Mouse (Mus musculus): ENCODE data around the gene Cog8.

DNA sequence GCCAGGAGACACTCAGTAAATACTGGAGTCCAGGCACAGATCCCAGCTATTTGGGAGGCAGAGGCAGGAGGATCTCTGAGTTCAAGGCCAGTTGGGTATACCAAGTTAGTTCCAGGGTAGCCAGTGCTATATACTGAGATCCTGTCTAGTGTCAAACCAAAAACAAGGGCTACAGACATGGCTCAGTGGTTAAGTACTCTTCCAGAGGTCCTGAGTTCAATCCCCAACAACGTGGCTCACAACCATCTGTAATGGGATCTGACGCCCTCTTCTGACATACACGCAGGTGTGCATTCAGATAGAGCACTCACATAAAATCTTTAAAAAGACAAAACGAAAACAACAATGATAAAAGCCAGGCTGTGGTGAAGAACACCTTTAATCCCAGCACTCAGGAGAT is 7.0 kb downstream of the Cog8 start:
- TF ChIP-seq CHD2 (IDR thresholded peaks at IDR 0.05; ENCODE audit: low read depth, low read length) (no peak), HCFC1 (IDR thresholded peaks at IDR 0.05; ENCODE audit: borderline replicate concordance, insufficient read depth, low read length) (no peak)
